13 mouse cellular contexts compared by ENCODE assay signal in genomic region chr4:117272459-117272858, GRCm38 (mm10). TPM values are rescaled to one million over a fixed set of nuclear protein-coding genes. Genes with fewer than 3 reads are reported as not detected.
A peak's percentile ranks its signal among the peaks of the same experiment; 100 is the strongest.
DNase-seq lines count a peak whose midpoint lies in the region; ATAC-seq and TF ChIP-seq lines count a peak whose summit lies in the region.
"Had no signal": no experiment of that assay in that cellular context is flagged by ENCODE, and none has a peak within 500 bp of the region (broad histone marks: within the 10 kb centered on the region; RNA-seq: fewer than 3 reads in every experiment).

No protein-coding gene starts in this region.

- peak; percentile 35 for DNase-seq in hindbrain, embryonic 10.5 days (ENCODE audit: low spot score)
- no peak for DNase-seq in hindbrain, postnatal 0 days (ENCODE audit: low spot score)
- peak; percentile 75 for DNase-seq in embryo, embryonic 11 days
- DNase-seq in hindbrain, embryonic 14.5 days (ENCODE audit: low spot score) = no peak
- DNase-seq in midbrain, embryonic 14.5 days = peak; percentile 78
- DNase-seq in cerebellum, postnatal 4 days (ENCODE audit: low spot score in 2 of 2) = no peak
- no peak for DNase-seq in adrenal gland, postnatal 14 days
- DNase-seq: adrenal gland, postnatal 25 days; cerebellum, adult 8-10 months; lung, postnatal 4 days had no signal

- H3K27ac ChIP-seq in hindbrain, embryonic 10.5 days = peak overlapping the region; percentile 66
- no peak overlapping the region for H3K27ac ChIP-seq in hindbrain, postnatal 0 days
- peak overlapping the region; percentile 57 for H3K27ac ChIP-seq in hindbrain, embryonic 14.5 days
- H3K27ac ChIP-seq in midbrain, embryonic 14.5 days (replicated peaks; ENCODE audit: low read depth, low read length) = peak overlapping the region; percentile 72
- H3K27ac ChIP-seq in heart, embryonic 12.5 days (ENCODE audit: poor library complexity, severe bottlenecking) = no peak overlapping the region
- H3K27ac ChIP-seq: liver, embryonic 12.5 days had no signal

- H3K9ac ChIP-seq in hindbrain, postnatal 0 days (replicated peaks; ENCODE audit: low read length) = no peak overlapping the region
- no peak overlapping the region for H3K9ac ChIP-seq in hindbrain, embryonic 14.5 days
- H3K9ac ChIP-seq in midbrain, embryonic 14.5 days (replicated peaks; ENCODE audit: low read length) = no peak overlapping the region
- no peak overlapping the region for H3K9ac ChIP-seq in heart, embryonic 12.5 days
- H3K9ac ChIP-seq: liver, embryonic 12.5 days had no signal

- H3K9me3 ChIP-seq in hindbrain, embryonic 10.5 days = peaks cover 14% of the 10 kb centered on the region
- no peaks in the 10 kb centered on the region for H3K9me3 ChIP-seq in hindbrain, postnatal 0 days (ENCODE audit: low read length)
- H3K9me3 ChIP-seq in hindbrain, embryonic 14.5 days (ENCODE audit: control insufficient read depth, low read length) = peaks cover 8% of the 10 kb centered on the region
- H3K9me3 ChIP-seq in midbrain, embryonic 14.5 days (ENCODE audit: control insufficient read depth, low read length) = peaks cover 6% of the 10 kb centered on the region
- peaks cover 10% of the 10 kb centered on the region; the same call in 1 of the 2 replicates for H3K9me3 ChIP-seq in heart, embryonic 12.5 days (replicated peaks)

- TF ChIP-seq CTCF in hindbrain, postnatal 0 days (IDR thresholded peaks at IDR 0.05; ENCODE audit: low read depth) = no peak

- no peak for ATAC-seq in hindbrain, postnatal 0 days
- peak; percentile 38 for ATAC-seq in hindbrain, embryonic 14.5 days (ENCODE audit: low FRiP score)
- ATAC-seq in midbrain, embryonic 14.5 days (ENCODE audit: low FRiP score, low TSS enrichment) = peak; percentile 77
- no peak for ATAC-seq in heart, embryonic 12.5 days (ENCODE audit: insufficient number of reproducible peaks, low FRiP score)
- ATAC-seq: liver, embryonic 12.5 days had no signal

- H3K4me2 ChIP-seq in hindbrain, postnatal 0 days (ENCODE audit: low read depth, low read length) = no peak overlapping the region
- H3K4me2 ChIP-seq in hindbrain, embryonic 14.5 days (replicated peaks) = no peak overlapping the region
- no peak overlapping the region for H3K4me2 ChIP-seq in midbrain, embryonic 14.5 days (ENCODE audit: low read length)
- no peak overlapping the region for H3K4me2 ChIP-seq in heart, embryonic 12.5 days
- H3K4me2 ChIP-seq: liver, embryonic 12.5 days had no signal

- H3K4me3 ChIP-seq in hindbrain, embryonic 10.5 days = no peak overlapping the region
- no peak overlapping the region for H3K4me3 ChIP-seq in hindbrain, postnatal 0 days (ENCODE audit: low read length)
- no peak overlapping the region for H3K4me3 ChIP-seq in hindbrain, embryonic 14.5 days (replicated peaks; ENCODE audit: low read length)
- no peak overlapping the region for H3K4me3 ChIP-seq in midbrain, embryonic 14.5 days (replicated peaks; ENCODE audit: low read depth, low read length)
- H3K4me3 ChIP-seq in heart, embryonic 12.5 days = no peak overlapping the region
- H3K4me3 ChIP-seq: liver, embryonic 12.5 days had no signal

- peaks cover 42% of the 10 kb centered on the region for H3K4me1 ChIP-seq in hindbrain, embryonic 10.5 days (replicated peaks)
- H3K4me1 ChIP-seq in hindbrain, postnatal 0 days (ENCODE audit: insufficient read depth, low read length) = no peaks in the 10 kb centered on the region
- peaks cover 9% of the 10 kb centered on the region; the same call in 1 of the 2 replicates for H3K4me1 ChIP-seq in hindbrain, embryonic 14.5 days (replicated peaks; ENCODE audit: control insufficient read depth, insufficient read depth, low read length)
- peaks cover 10% of the 10 kb centered on the region for H3K4me1 ChIP-seq in midbrain, embryonic 14.5 days (ENCODE audit: control insufficient read depth, insufficient read depth, low read length)
- H3K4me1 ChIP-seq in heart, embryonic 12.5 days (replicated peaks) = no peaks in the 10 kb centered on the region
- H3K4me1 ChIP-seq: liver, embryonic 12.5 days had no signal

- peaks cover 66% of the 10 kb centered on the region for H3K36me3 ChIP-seq in hindbrain, embryonic 10.5 days
- H3K36me3 ChIP-seq in hindbrain, postnatal 0 days (ENCODE audit: insufficient read depth, low read length) = peaks cover 36% of the 10 kb centered on the region; the same call in 1 of the 2 replicates
- H3K36me3 ChIP-seq in hindbrain, embryonic 14.5 days (replicated peaks; ENCODE audit: control insufficient read depth, insufficient read depth) = peaks cover 60% of the 10 kb centered on the region
- H3K36me3 ChIP-seq in midbrain, embryonic 14.5 days (ENCODE audit: control insufficient read depth, insufficient read depth, low read length) = peaks cover 51% of the 10 kb centered on the region
- peaks cover 71% of the 10 kb centered on the region for H3K36me3 ChIP-seq in heart, embryonic 12.5 days

- 16% methylated on average over 12 of the region's 12 CpGs for WGBS in hindbrain, embryonic 10.5 days
- 24% methylated on average over 12 of the region's 12 CpGs for WGBS in hindbrain, postnatal 0 days
- 14% methylated on average over 12 of the region's 12 CpGs for WGBS in hindbrain, embryonic 14.5 days
- WGBS in midbrain, embryonic 14.5 days = 2% methylated on average over 12 of the region's 12 CpGs
- WGBS in heart, embryonic 12.5 days = 40% methylated on average over 12 of the region's 12 CpGs

- peaks cover 25% of the 10 kb centered on the region for H3K27me3 ChIP-seq in hindbrain, embryonic 10.5 days (ENCODE audit: insufficient read depth, poor library complexity, severe bottlenecking)
- H3K27me3 ChIP-seq in hindbrain, postnatal 0 days (ENCODE audit: insufficient read depth, low read length) = no peaks in the 10 kb centered on the region
- H3K27me3 ChIP-seq in hindbrain, embryonic 14.5 days (ENCODE audit: control insufficient read depth, insufficient read depth, low read length) = no peaks in the 10 kb centered on the region
- H3K27me3 ChIP-seq in midbrain, embryonic 14.5 days (ENCODE audit: control insufficient read depth, insufficient read depth, low read length) = peaks cover 23% of the 10 kb centered on the region; the same call in 1 of the 2 replicates
- H3K27me3 ChIP-seq in heart, embryonic 12.5 days (replicated peaks) = no peaks in the 10 kb centered on the region

RNA-seq across cellular contexts. Expression of gene Armh1, which starts 20.5 kb away (rescaled TPM):
- polyA plus RNA-seq in hindbrain, embryonic 10.5 days (2016; fragmentation: Nextera tagmentation; extraction: Ambion mirVana) = 0.39 and 0.62 TPM in 2 replicates
- total RNA-seq in hindbrain, postnatal 0 days (2014; rRNA removed) = 3.2 and 3.6 TPM in 2 replicates
- polyA plus RNA-seq in hindbrain, postnatal 0 days (2015; fragmentation: Nextera tagmentation; extraction: Ambion mirVana) = 2.6 and 3.0 TPM in 2 replicates
- 1.2 and 1.3 TPM in 2 replicates for polyA plus RNA-seq in hindbrain, embryonic 14.5 days (2014; fragmentation: Nextera tagmentation; extraction: Ambion mirVana)
- polyA plus RNA-seq in midbrain, embryonic 14.5 days (2014; fragmentation: Nextera tagmentation; extraction: Ambion mirVana) = 0.54 and 0.73 TPM in 2 replicates
- 0.37 and 0.70 TPM in 2 replicates for polyA plus RNA-seq in heart, embryonic 12.5 days (2016; fragmentation: Nextera tagmentation; extraction: Ambion mirVana)
- total RNA-seq in adrenal gland, postnatal 14 days (2021) = 2.2 and 2.4 TPM in 2 replicates
- total RNA-seq: MEL had no signal

RNA-seq across cellular contexts. Expression of gene Tmem53, which starts 20.7 kb away (rescaled TPM):
- polyA plus RNA-seq in hindbrain, embryonic 10.5 days (2016; fragmentation: Nextera tagmentation; extraction: Ambion mirVana) = 10.7 and 13.1 TPM in 2 replicates
- 7.5 and 16.5 TPM in 2 replicates for total RNA-seq in hindbrain, postnatal 0 days (2014; rRNA removed)
- 14.0 and 14.5 TPM in 2 replicates for polyA plus RNA-seq in hindbrain, postnatal 0 days (2015; fragmentation: Nextera tagmentation; extraction: Ambion mirVana)
- 10.0 and 11.6 TPM in 2 replicates for polyA plus RNA-seq in hindbrain, embryonic 14.5 days (2014; fragmentation: Nextera tagmentation; extraction: Ambion mirVana)
- polyA plus RNA-seq in midbrain, embryonic 14.5 days (2014; fragmentation: Nextera tagmentation; extraction: Ambion mirVana) = 9.1 and 12.2 TPM in 2 replicates
- 18.2 and 19.6 TPM in 2 replicates for polyA plus RNA-seq in heart, embryonic 12.5 days (2016; fragmentation: Nextera tagmentation; extraction: Ambion mirVana)
- 53.1 and 57.3 TPM in 2 replicates for total RNA-seq in adrenal gland, postnatal 14 days (2021)

Comparison
In these comparisons a context has a peak if more than half of its experiments do, and no peak if none do; other contexts are left out.
1. DNase-seq: peak in hindbrain, embryonic 10.5 days (single experiment), embryo, embryonic 11 days (single experiment) and midbrain, embryonic 14.5 days (single experiment); none in hindbrain, postnatal 0 days (single experiment), hindbrain, embryonic 14.5 days (single experiment), cerebellum, postnatal 4 days (0 of 2) and adrenal gland, postnatal 14 days (single experiment).
2. H3K27ac ChIP-seq: peak in hindbrain, embryonic 10.5 days (single experiment), hindbrain, embryonic 14.5 days (single experiment) and midbrain, embryonic 14.5 days (single experiment); none in hindbrain, postnatal 0 days (single experiment) and heart, embryonic 12.5 days (single experiment).
3. ATAC-seq: peak in hindbrain, embryonic 14.5 days (single experiment) and midbrain, embryonic 14.5 days (single experiment); none in hindbrain, postnatal 0 days (single experiment) and heart, embryonic 12.5 days (single experiment).